Mouse (Mus musculus) heart, adult 2 months (tissue): ENCODE data around the gene Tec.

Experiments
- CTCF ChIP-seq: fragments of 200-600 bp; IDR thresholded peaks from 2 replicates; pipeline ENCODE4 v1.8.1; 2022; ENCODE audit warnings: antibody characterized with exemption, mild to moderate bottlenecking, moderate library complexity
- POLR2A ChIP-seq: fragments of 200-500 bp; IDR thresholded peaks from 2 replicates; pipeline ENCODE4 v1.6.1; 2011; ENCODE audit warnings: mild to moderate bottlenecking, low read depth, low read length, control low read depth; ENCODE audit not compliant: insufficient read depth

DNA sequence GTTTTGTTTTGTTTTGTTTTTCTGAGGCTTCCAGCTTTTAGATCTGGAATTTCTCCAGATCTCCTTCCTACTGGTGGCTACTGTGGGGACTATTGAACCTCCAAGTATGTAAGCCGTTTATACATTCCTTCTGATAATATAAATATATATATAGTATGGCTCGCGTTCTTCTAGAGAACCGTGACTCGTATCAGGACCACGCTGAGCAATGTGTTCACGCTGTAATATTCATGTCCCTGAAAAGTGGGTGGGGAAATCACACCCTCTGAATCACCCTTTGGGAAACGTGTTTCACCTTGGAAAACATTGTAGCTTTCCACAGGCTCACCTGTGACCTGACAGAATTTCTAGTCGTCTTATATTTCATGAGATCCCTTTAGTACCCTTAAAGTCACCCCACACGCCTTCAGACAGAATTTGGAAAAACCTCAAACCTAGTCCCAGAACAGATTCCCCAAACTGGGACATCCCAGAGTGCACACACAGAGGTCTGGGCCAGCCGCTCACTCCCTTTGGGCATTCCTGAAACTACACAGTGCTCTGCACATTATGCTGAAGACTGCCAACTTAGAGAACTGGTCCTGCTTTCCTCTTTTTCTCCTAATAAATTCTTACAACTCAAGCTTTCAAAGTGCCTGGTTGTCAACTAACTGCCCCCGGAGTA, 13.6 kb upstream of the Tec start:
- TF ChIP-seq POLR2A (no peak), CTCF (no peak)
